Mouse (Mus musculus) stomach, embryonic 14.5 days (tissue): ENCODE measurements around the gene Hrh1. TPM values are rescaled to one million over a fixed set of nuclear protein-coding genes. Genes with fewer than 3 reads are reported as not detected.
A peak's percentile ranks its signal among the peaks of the same experiment; 100 is the strongest.

Experiments
- ATAC-seq: fragments of 200-750 bp; cut with Nextera tagmentation; 2 replicates; pipeline ENCODE4 v1.8.0; 2017; ENCODE audit warnings: low read depth, moderate TSS enrichment; ENCODE audit not compliant: insufficient number of reproducible peaks, insufficient read depth, low FRiP score
- H3K27ac ChIP-seq: fragments of 300-500 bp; sonication (generic); 2 replicates; pipeline ENCODE4 v1.5.1; 2014; ENCODE audit warnings: mild to moderate bottlenecking, low read length, moderate library complexity, mixed read lengths
- H3K27me3 ChIP-seq: fragments of 300-500 bp; sonication (generic); 2 replicates; pipeline ENCODE4 v1.6.1; 2014; ENCODE audit warnings: low read length, control low read depth, mixed read lengths; ENCODE audit not compliant: control insufficient read depth, insufficient read depth
- H3K36me3 ChIP-seq: fragments of 300-500 bp; sonication (generic); 2 replicates; pipeline ENCODE4 v1.6.1; 2014; ENCODE audit warnings: mild to moderate bottlenecking, control low read depth, low read length, moderate library complexity, mixed read lengths; ENCODE audit not compliant: control insufficient read depth, insufficient read depth
- H3K4me1 ChIP-seq: fragments of 300-500 bp; sonication (generic); 2 replicates; pipeline ENCODE4 v1.6.1; 2014; ENCODE audit warnings: low read length, control low read depth, mixed read lengths; ENCODE audit not compliant: control insufficient read depth, insufficient read depth
- H3K4me2 ChIP-seq: fragments of 300-500 bp; sonication (generic); replicated peaks from 2 replicates; pipeline ENCODE4 v1.6.1; 2014; ENCODE audit warnings: low read depth, low read length, control low read depth
- H3K4me3 ChIP-seq: fragments of 300-500 bp; sonication (generic); 2 replicates; pipeline ENCODE4 v1.5.1; 2014; ENCODE audit warnings: low read depth, low read length, control low read depth
- H3K9ac ChIP-seq: fragments of 300-500 bp; sonication (generic); replicated peaks from 2 replicates; pipeline ENCODE4 v1.6.1; 2014; ENCODE audit warnings: low read depth, mild to moderate bottlenecking, control low read depth, low read length, moderate library complexity, mixed read lengths
- H3K9me3 ChIP-seq: fragments of 300-500 bp; sonication (generic); 2 replicates; pipeline ENCODE4 v1.6.1; 2016; ENCODE audit warnings: low read depth, low read length, control low read depth; ENCODE audit not compliant: control insufficient read depth
- WGBS: fragments of 180-500 bp; shearing (Covaris S2); extraction: QIAGEN DNeasy Blood & Tissue Kit; methylation state at CpG from one replicate; pipeline ENCODE4 v1.1.7; 2014; 5-methylcytosine and 5-hydroxymethylcytosine counted together
- polyA plus RNA-seq: library from polyadenylated mRNA; unstranded; fragments of >200 nt; fragmentation: Nextera tagmentation; extraction: Ambion mirVana; gene quantifications from 2 replicates; pipeline ENCODE4 v1.2.1, GENCODE M21; 2014

The Hrh1 gene
- polyA plus RNA-seq, 1 experiment from 2014 or later, result not detected

DNA sequence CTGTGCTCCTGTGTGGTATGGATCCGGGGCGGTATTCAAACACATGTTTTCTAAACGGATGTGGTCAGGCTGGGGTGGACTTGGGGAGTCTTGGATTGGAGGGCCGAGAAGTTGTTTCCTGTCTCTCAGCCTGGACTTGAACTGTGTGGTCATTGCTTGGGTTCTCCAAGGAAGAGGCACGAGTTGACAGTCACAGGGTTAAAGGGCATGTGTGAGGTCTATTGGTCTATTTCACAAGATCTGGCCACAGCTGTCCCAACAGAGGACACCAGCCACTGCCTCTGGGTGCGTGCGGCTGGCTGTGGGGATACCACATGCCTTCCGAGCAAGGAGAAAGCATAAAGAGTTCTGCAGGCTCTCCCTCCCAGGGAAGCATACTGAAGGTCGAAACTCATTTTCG is 2.7 kb downstream of the Hrh1 start:
- H3K9ac ChIP-seq, result no peak overlapping the region
- WGBS, result 74% methylated on average over 10 of the region's 10 CpGs
- no peak overlapping the region for H3K27ac ChIP-seq
- peaks cover 27% of the 10 kb centered on the region for H3K27me3 ChIP-seq
- no peaks in the 10 kb centered on the region for H3K9me3 ChIP-seq
- H3K4me2 ChIP-seq, result no peak overlapping the region
- no peak for ATAC-seq
- H3K4me1 ChIP-seq, result peaks cover 13% of the 10 kb centered on the region
- no peaks in the 10 kb centered on the region for H3K36me3 ChIP-seq
- no peak overlapping the region for H3K4me3 ChIP-seq

DNA sequence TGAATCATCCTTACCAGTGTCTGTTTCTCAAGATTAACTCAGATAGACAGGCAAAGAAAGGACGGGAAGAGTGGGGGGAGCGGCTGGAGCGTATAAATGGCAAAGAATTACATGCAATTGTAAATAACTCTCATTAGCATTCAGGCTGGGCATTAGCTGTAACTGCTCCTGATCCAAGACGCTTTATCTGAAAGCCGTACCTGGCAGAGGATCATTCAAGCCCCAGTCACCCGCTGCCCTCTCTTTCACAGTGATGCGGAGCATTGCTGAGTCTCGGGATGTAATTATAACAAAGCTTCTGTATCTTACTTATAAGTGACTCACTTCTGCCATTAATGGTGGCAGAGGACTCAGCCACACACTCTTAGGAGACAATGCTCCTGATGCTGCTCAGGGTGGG is 3.1 kb downstream of the Hrh1 start:
- Histone ChIP-seq H3K27ac (no peak overlapping the region), H3K27me3 (peaks cover 27% of the 10 kb centered on the region), H3K4me2 (no peak overlapping the region), H3K4me1 (peaks cover 13% of the 10 kb centered on the region), H3K4me3 (no peak overlapping the region), H3K36me3 (no peaks in the 10 kb centered on the region), H3K9me3 (no peaks in the 10 kb centered on the region), H3K9ac (no peak overlapping the region)
- no peak for ATAC-seq
- 90% methylated on average over 8 of the region's 8 CpGs for WGBS

DNA sequence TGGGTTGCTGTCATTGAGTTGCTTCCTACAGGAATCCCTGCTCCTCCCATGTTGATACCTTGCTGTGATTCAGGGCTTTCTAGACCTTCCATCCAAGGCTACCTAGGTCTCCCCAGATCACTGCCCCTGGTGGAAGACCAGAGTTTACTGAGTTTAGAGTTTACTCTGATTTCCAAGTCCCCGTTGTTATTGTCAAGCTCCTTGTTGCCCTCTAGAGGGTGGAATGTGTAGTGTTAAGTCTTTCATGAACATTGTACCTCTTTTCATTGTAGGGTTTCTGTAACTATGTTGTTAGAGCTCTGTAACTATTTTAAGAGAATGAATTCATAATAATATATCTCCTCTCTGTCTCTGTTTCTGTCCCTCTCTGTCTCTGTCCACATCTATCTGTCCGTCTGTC is 4.4 kb downstream of the Hrh1 start:
- H3K9me3 ChIP-seq, result no peaks in the 10 kb centered on the region
- no peak overlapping the region for H3K27ac ChIP-seq
- H3K36me3 ChIP-seq, result no peaks in the 10 kb centered on the region
- no peak for ATAC-seq
- H3K4me1 ChIP-seq, result peaks cover 13% of the 10 kb centered on the region
- 75% methylated on average over 2 of the region's 2 CpGs for WGBS
- no peak overlapping the region for H3K4me3 ChIP-seq
- no peak overlapping the region for H3K4me2 ChIP-seq
- H3K9ac ChIP-seq, result no peak overlapping the region
- H3K27me3 ChIP-seq, result peaks cover 20% of the 10 kb centered on the region; the same call in 1 of the 2 replicates

DNA sequence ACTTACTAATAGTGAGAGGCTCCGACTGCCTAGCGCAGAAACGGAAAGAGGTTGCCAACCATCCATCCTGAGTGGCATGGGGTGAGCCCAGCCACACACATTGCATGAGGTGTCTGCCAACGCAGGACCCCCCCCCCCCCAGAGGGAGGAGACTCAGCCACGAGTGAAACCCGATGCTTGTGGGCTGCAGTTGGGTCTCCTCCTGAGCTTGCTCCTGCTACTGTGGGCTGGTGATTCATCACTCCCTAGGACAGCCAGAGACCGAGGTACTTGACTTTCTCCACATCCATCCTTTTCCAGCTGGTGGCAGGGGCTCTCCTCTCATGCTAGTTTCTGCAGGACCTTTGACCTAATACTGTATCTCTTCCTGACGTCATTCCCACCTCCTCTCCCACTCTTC is 5.9 kb downstream of the Hrh1 start:
- no peak for ATAC-seq
- no peaks in the 10 kb centered on the region for H3K36me3 ChIP-seq
- H3K4me2 ChIP-seq, result no peak overlapping the region
- no peak overlapping the region for H3K27ac ChIP-seq
- 13% methylated on average over 8 of the region's 8 CpGs for WGBS
- 0 out of 2 replicates have a peak, but pooled peaks cover 3% of the 10 kb centered on the region for H3K4me1 ChIP-seq
- H3K9ac ChIP-seq, result no peak overlapping the region
- no peak overlapping the region for H3K4me3 ChIP-seq
- peaks cover 13% of the 10 kb centered on the region; the same call in 1 of the 2 replicates for H3K27me3 ChIP-seq
- H3K9me3 ChIP-seq, result no peaks in the 10 kb centered on the region

DNA sequence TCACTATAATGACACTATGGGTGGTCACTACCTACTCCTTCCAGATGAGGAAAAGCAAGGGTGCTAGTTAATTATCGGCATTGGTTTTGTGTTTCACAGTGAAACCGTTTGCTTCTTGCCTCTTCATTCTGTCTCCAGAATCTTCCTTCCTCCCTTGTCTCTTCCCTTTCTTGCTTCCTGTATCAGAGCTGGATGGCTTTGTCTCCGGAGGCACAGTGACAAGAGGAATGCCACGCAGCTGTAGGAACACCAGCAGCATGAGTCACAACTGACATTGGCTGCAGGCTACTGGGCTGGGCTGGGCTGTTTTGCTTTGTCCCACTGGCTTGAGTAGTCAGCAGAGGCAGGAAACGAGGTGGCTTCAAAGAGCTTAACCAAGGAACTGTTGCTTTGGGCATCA is 6.4 kb downstream of the Hrh1 start:
- no peak overlapping the region for H3K27ac ChIP-seq
- no peak overlapping the region for H3K9ac ChIP-seq
- peaks cover 8% of the 10 kb centered on the region; the same call in 1 of the 2 replicates for H3K27me3 ChIP-seq
- no peaks in the 10 kb centered on the region for H3K36me3 ChIP-seq
- ATAC-seq, result no peak
- WGBS, result 33% methylated on average over 5 of the region's 5 CpGs
- H3K4me1 ChIP-seq, result 0 out of 2 replicates have a peak, but pooled peaks cover 3% of the 10 kb centered on the region
- H3K4me3 ChIP-seq, result no peak overlapping the region
- no peaks in the 10 kb centered on the region for H3K9me3 ChIP-seq
- no peak overlapping the region for H3K4me2 ChIP-seq

DNA sequence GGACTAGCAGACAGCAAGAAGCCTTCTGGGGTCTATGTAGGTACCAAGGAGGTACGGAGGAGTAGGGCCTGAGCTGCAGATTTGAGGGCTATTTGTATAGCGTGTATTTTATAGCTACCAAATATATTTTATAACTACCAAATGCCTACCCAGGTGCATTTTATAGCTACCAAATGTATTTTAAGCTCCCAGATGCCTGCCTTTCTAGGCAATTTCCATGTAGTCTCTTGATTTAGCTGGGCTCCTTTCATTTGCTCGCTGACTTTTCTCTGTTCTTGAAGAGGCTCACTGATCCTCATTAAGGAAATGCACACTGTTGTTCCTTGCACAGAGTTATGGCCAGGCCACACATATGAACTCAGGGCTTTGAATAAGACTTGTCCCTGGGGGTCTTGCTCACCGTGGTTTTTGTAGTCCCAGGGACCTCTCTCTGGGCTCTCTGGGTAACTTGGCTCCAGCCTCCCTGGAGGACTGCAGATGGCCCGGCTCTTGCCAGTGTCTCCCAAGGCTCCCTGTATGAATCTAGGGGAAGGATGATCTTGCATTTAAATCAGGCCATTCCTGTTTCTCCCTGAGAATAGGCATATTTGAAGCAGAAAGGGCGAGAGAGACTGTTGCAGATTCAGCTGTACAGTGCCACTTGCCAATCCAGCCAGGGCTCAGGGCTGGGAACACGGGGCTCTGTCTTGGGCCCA is 7.2 kb downstream of the Hrh1 start:
- Histone ChIP-seq H3K36me3 (no peaks in the 10 kb centered on the region), H3K27ac (no peak overlapping the region), H3K9me3 (no peaks in the 10 kb centered on the region), H3K4me2 (no peak overlapping the region), H3K9ac (no peak overlapping the region), H3K4me1 (0 out of 2 replicates have a peak, but pooled peaks cover 3% of the 10 kb centered on the region), H3K4me3 (no peak overlapping the region), H3K27me3 (peaks cover 1% of the 10 kb centered on the region; the same call in 1 of the 2 replicates)
- no peak for ATAC-seq
- WGBS, result 84% methylated on average over 7 of the region's 7 CpGs

DNA sequence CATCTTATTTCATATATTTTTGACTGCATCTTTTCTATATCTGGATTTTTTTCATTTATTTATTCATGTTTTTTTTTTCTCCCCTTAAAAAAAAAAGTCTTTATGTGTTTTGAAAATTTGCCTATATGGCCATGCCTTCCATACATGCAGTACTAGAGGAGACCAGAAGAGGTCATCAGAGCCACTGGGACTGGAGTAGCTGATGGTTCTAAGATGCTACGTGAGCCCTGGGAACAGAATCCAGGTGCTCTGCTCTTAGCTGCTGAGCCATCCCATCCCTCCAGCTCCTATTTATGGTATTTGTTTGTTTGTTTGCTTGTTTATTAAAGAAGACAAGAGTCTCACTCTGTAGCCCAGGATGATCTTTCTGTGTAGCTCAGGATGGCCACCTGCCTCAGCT is 8.9 kb downstream of the Hrh1 start:
- H3K4me1 ChIP-seq, result 0 out of 2 replicates have a peak, but pooled peaks cover 3% of the 10 kb centered on the region
- no peaks in the 10 kb centered on the region; the same call in 1 of the 2 replicates for H3K27me3 ChIP-seq
- H3K36me3 ChIP-seq, result no peaks in the 10 kb centered on the region
- no peak overlapping the region for H3K9ac ChIP-seq
- no peak overlapping the region for H3K27ac ChIP-seq
- no peak overlapping the region for H3K4me3 ChIP-seq
- H3K4me2 ChIP-seq, result no peak overlapping the region
- H3K9me3 ChIP-seq, result no peaks in the 10 kb centered on the region
- ATAC-seq, result no peak
- WGBS, result 35% methylated on average over 1 of the region's 1 CpGs

DNA sequence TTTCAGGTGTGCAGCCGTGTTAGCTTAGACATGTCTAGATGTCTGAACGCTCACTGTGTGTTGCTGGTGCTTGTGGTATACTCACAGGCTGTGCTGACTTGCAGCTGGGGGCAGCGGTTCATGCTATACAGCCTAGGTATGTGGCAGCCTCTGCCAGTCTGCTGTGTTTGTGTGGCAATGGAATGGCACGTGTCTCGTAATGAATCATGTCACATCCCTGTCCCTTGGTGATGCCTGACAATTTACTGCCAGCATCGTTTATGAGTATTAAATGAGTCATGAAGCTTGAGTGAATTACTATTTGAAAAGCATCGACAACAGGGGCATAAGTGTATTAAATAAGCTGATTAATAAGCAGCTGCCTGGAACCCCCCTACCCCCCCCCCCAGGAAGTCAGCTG is 9.3 kb downstream of the Hrh1 start:
- no peak for ATAC-seq
- H3K4me1 ChIP-seq, result 0 out of 2 replicates have a peak, but pooled peaks cover 3% of the 10 kb centered on the region
- H3K4me2 ChIP-seq, result no peak overlapping the region
- no peaks in the 10 kb centered on the region for H3K9me3 ChIP-seq
- no peak overlapping the region for H3K9ac ChIP-seq
- no peaks in the 10 kb centered on the region for H3K27me3 ChIP-seq
- no peak overlapping the region for H3K27ac ChIP-seq
- H3K4me3 ChIP-seq, result no peak overlapping the region
- WGBS, result 87% methylated on average over 7 of the region's 7 CpGs
- H3K36me3 ChIP-seq, result no peaks in the 10 kb centered on the region

DNA sequence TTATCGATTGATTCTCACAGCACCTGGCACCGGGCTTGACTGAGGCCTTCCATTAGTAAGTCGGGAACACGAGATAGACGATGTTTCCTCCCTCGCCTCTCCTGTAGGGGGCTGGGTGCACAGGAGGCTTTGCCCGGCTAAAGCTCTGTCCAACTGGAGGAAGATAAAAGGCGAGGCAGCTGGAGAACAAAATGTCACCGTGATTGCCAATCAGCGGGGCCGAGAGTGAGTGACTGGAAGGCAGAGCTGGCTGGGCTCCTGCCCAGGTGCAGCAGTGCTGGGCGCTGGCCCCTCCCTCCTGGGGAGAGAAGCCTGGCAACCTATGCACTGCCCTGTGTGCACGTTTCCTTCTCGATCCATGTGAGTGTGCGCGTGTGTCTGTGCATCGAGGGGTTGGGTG is 10.5 kb downstream of the Hrh1 start:
- Histone ChIP-seq H3K9me3 (no peaks in the 10 kb centered on the region), H3K4me2 (no peak overlapping the region), H3K9ac (no peak overlapping the region), H3K36me3 (no peaks in the 10 kb centered on the region), H3K4me3 (no peak overlapping the region), H3K4me1 (0 out of 2 replicates have a peak, but pooled peaks cover 3% of the 10 kb centered on the region), H3K27me3 (no peaks in the 10 kb centered on the region), H3K27ac (no peak overlapping the region)
- ATAC-seq, result peak; percentile 64
- 41% methylated on average over 17 of the region's 17 CpGs for WGBS
